Mouse (Mus musculus) CH12.LX (cell line): ENCODE results near the gene Ptprg. TPM values are rescaled to one million over a fixed set of nuclear protein-coding genes. Genes with fewer than 3 reads are reported as not detected.

Experiments
- DNase-seq: peaks from one replicate; pipeline ENCODE4 v3.0.0-alpha.2; 2013; ENCODE audit errors: extremely low read depth
- H3K27ac ChIP-seq: 2 replicates; pipeline ENCODE4 v1.5.1; 2012; ENCODE audit warnings: low read depth, mild to moderate bottlenecking, control low read depth, moderate library complexity; ENCODE audit not compliant: insufficient read depth
- H3K27me3 ChIP-seq: replicated peaks from 2 replicates; pipeline ENCODE3; 2012; ENCODE audit warnings: inconsistent platforms
- H3K36me3 ChIP-seq, 2 experiments: replicated peaks in 1 of 2; 2 replicates each; pipeline versions ENCODE3 to v1.6.1; 2012; ENCODE audit warnings: inconsistent platforms in 1 of 2, low read length in 1 of 2, mild to moderate bottlenecking in 1 of 2, mixed read lengths in 1 of 2, moderate library complexity in 1 of 2; ENCODE audit not compliant: control insufficient read depth in 1 of 2, insufficient read depth in 1 of 2
- H3K4me1 ChIP-seq, 2 experiments: 2 replicates each; pipeline ENCODE4 v1.6.1; 2012; ENCODE audit warnings: inconsistent platforms in 1 of 2, moderate library complexity in 1 of 2; ENCODE audit not compliant: insufficient read depth in 2 of 2, control insufficient read depth in 1 of 2
- H3K4me2 ChIP-seq: 2 replicates; pipeline ENCODE4 v1.6.1; 2012; ENCODE audit warnings: low read depth, mild to moderate bottlenecking, control low read depth; ENCODE audit not compliant: poor library complexity, insufficient read depth, severe bottlenecking
- H3K4me3 ChIP-seq, 3 experiments: fragments of 150-350 bp in 1 of 3; sonication (generic) in 1 of 3; replicated peaks in 1 of 3; 2 replicates each; pipeline versions ENCODE3 to v1.5.1; 2011 to 2012; ENCODE audit warnings: low read depth in 2 of 3, low read length in 2 of 3, mild to moderate bottlenecking in 2 of 3, moderate library complexity in 2 of 3, control low read depth in 1 of 3, improper control_type of control experiment in 1 of 3, inconsistent platforms in 1 of 3, mixed read lengths in 1 of 3; ENCODE audit not compliant: poor library complexity in 1 of 3
- H3K79me2 ChIP-seq: replicated peaks from 2 replicates; pipeline ENCODE4 v1.6.1; 2012; ENCODE audit warnings: mild to moderate bottlenecking, moderate library complexity; ENCODE audit not compliant: control insufficient read depth, poor library complexity, insufficient read depth, severe bottlenecking; ENCODE audit errors: extremely low read depth
- H3K9ac ChIP-seq: 2 replicates; pipeline ENCODE4 v1.6.1; 2012; ENCODE audit warnings: low read depth, mild to moderate bottlenecking, control low read depth, moderate library complexity; ENCODE audit not compliant: insufficient read depth
- H3K9me3 ChIP-seq: replicated peaks from 2 replicates; pipeline ENCODE3; 2012; ENCODE audit warnings: low read length, inconsistent platforms, mixed read lengths
- CHD1 ChIP-seq: IDR thresholded peaks from 2 replicates; pipeline ENCODE4 v1.6.1; 2012; ENCODE audit warnings: low read depth, low read length, improper control_type of control experiment, inconsistent platforms
- CHD2 ChIP-seq: IDR thresholded peaks from 2 replicates; pipeline ENCODE4 v1.6.1; 2011; ENCODE audit warnings: low read length, improper control_type of control experiment
- E2F4 ChIP-seq: IDR thresholded peaks from 2 replicates; pipeline ENCODE4 v1.6.1; 2011; ENCODE audit warnings: low read depth, low read length, improper control_type of control experiment; ENCODE audit not compliant: insufficient replicate concordance
- ETS1 ChIP-seq: conservative IDR thresholded peaks from 2 replicates; pipeline ENCODE4 v1.6.1; 2012; ENCODE audit warnings: low read depth, mild to moderate bottlenecking, inconsistent platforms, low read length, improper control_type of control experiment, moderate library complexity
- GABPA ChIP-seq: IDR thresholded peaks from 2 replicates; pipeline ENCODE4 v1.6.1; 2012; ENCODE audit warnings: low read depth, low read length, improper control_type of control experiment, inconsistent platforms; ENCODE audit not compliant: insufficient replicate concordance
- HCFC1 ChIP-seq: IDR thresholded peaks from 2 replicates; pipeline ENCODE4 v1.6.1; 2012; ENCODE audit warnings: low read depth, mild to moderate bottlenecking, inconsistent platforms, low read length, improper control_type of control experiment
- IRF4 ChIP-seq: IDR thresholded peaks from 2 replicates; pipeline ENCODE4 v1.6.1; 2014; ENCODE audit warnings: low read depth, mild to moderate bottlenecking, inconsistent platforms, low read length, improper control_type of control experiment
- JUN ChIP-seq: IDR thresholded peaks from 2 replicates; pipeline ENCODE4 v1.6.1; 2011; ENCODE audit warnings: low read depth, mild to moderate bottlenecking, low read length, improper control_type of control experiment, moderate library complexity; ENCODE audit not compliant: insufficient read depth
- JUND ChIP-seq: conservative IDR thresholded peaks from 2 replicates; pipeline ENCODE4 v1.6.1; 2011; ENCODE audit warnings: low read depth, low read length, improper control_type of control experiment
- KAT2A ChIP-seq: IDR thresholded peaks from 2 replicates; pipeline ENCODE4 v1.6.1; 2012; ENCODE audit warnings: low read length, improper control_type of control experiment, inconsistent platforms; ENCODE audit not compliant: insufficient replicate concordance
- MAX ChIP-seq: IDR thresholded peaks from 2 replicates; pipeline ENCODE4 v1.6.1; 2011; ENCODE audit warnings: low read length, improper control_type of control experiment
- MAZ ChIP-seq: IDR thresholded peaks from 2 replicates; pipeline ENCODE4 v1.6.1; 2012; ENCODE audit warnings: low read depth, mild to moderate bottlenecking, inconsistent platforms, low read length, improper control_type of control experiment, moderate library complexity
- MEF2A ChIP-seq: IDR thresholded peaks from 2 replicates; pipeline ENCODE4 v1.6.1; 2014; ENCODE audit warnings: low read depth, mild to moderate bottlenecking, inconsistent platforms, low read length, improper control_type of control experiment, borderline replicate concordance
- MXI1 ChIP-seq: IDR thresholded peaks from 2 replicates; pipeline ENCODE4 v1.6.1; 2011; ENCODE audit warnings: mild to moderate bottlenecking, low read depth, low read length, improper control_type of control experiment
- MYC ChIP-seq: IDR thresholded peaks from 2 replicates; pipeline ENCODE4 v1.6.1; 2011; ENCODE audit warnings: low read depth, mild to moderate bottlenecking, improper control_type of control experiment, low read length
- NRF1 ChIP-seq: IDR thresholded peaks from 2 replicates; pipeline ENCODE4 v1.6.1; 2014; ENCODE audit warnings: low read depth, mild to moderate bottlenecking, inconsistent platforms, low read length, improper control_type of control experiment, moderate library complexity
- TCF12 ChIP-seq: IDR thresholded peaks from 2 replicates; pipeline ENCODE4 v1.6.1; 2014; ENCODE audit warnings: low read depth, mild to moderate bottlenecking, inconsistent platforms, low read length, improper control_type of control experiment
- USF1 ChIP-seq: IDR thresholded peaks from 2 replicates; pipeline ENCODE4 v1.6.1; 2014; ENCODE audit warnings: low read depth, mild to moderate bottlenecking, inconsistent platforms, low read length, improper control_type of control experiment
- ZKSCAN1 ChIP-seq: IDR thresholded peaks from 2 replicates; pipeline ENCODE4 v1.6.1; 2012; ENCODE audit warnings: low read depth, inconsistent platforms, low read length, improper control_type of control experiment, borderline replicate concordance
- ZMIZ1 ChIP-seq: IDR thresholded peaks from 2 replicates; pipeline ENCODE4 v1.6.1; 2012; ENCODE audit warnings: low read depth, mild to moderate bottlenecking, inconsistent platforms, low read length, improper control_type of control experiment
- ZNF384 ChIP-seq: IDR thresholded peaks from 2 replicates; pipeline ENCODE4 v1.6.1; 2012; ENCODE audit warnings: low read depth, low read length, improper control_type of control experiment, inconsistent platforms
- dilution Hi-C: fragments of 300-500 bp; cut with MboI; formaldehyde crosslinking; loops from 2 replicates; pipeline ENCODE4 v1.14.3; 2020; ENCODE audit warnings: low sequenced_read_pairs; ENCODE audit not compliant: extremely low pct_unique_long_range_greater_than_20kb, extremely low pct_ligation_motif_present
- in situ Hi-C: fragments of 300-500 bp; cut with MboI; formaldehyde crosslinking; loops from 3 replicates; pipeline ENCODE4 v1.14.3; 2019; ENCODE audit warnings: low sequenced_read_pairs, low pct_ligation_motif_present, low pct_unique_long_range_greater_than_20kb, mixed read lengths
- polyA plus RNA-seq: library from polyadenylated mRNA; unstranded; fragments of >175 nt; gene quantifications from 2 replicates; pipeline ENCODE4 v1.2.1, GENCODE M21; 2012; ENCODE audit warnings: low read depth; ENCODE audit not compliant: insufficient read length
- total RNA-seq, 2 experiments: library from RNA; depleted of rRNA; stranded (reverse); fragments of 300-350 nt in 1 of 2; fragments of >200 nt in 1 of 2; gene quantifications; 2 replicates each; pipeline ENCODE4 v1.2.3; 2012 to 2014

The Ptprg gene
- total and polyA plus RNA-seq, 3 experiments = 0.08 TPM; not detected in 2

GRCm38 (mm10) chr14:11678201-11678600 is 124.9 kb downstream of the Ptprg start:
- Histone ChIP-seq H3K4me3 (no peak overlapping the region), H3K27me3 (no peaks in the 10 kb centered on the region), H3K9ac (no peak overlapping the region), H3K36me3 (no peaks in the 10 kb centered on the region), H3K79me2 (no peaks in the 10 kb centered on the region), H3K4me2 (no peak overlapping the region), H3K27ac (no peak overlapping the region)
- DNase-seq = no peak
- in situ Hi-C loops (no loop called here), dilution Hi-C loops (no loop called here)
- TF ChIP-seq GABPA (no peak), MXI1 (no peak), JUN (no peak), MYC (no peak), E2F4 (no peak), MAZ (no peak), ZMIZ1 (no peak), MAX (no peak), USF1 (no peak), MEF2A (no peak), CHD2 (no peak), JUND (no peak), ETS1 (no peak), IRF4 (no peak), NRF1 (no peak), KAT2A (no peak), ZNF384 (no peak), CHD1 (no peak)
- TF ChIP-seq, all 38 proteins: peak for 0
- peaks cover 71% of the 10 kb centered on the region for H3K9me3 ChIP-seq
- no peaks in the 10 kb centered on the region for H3K4me1 ChIP-seq

DNA sequence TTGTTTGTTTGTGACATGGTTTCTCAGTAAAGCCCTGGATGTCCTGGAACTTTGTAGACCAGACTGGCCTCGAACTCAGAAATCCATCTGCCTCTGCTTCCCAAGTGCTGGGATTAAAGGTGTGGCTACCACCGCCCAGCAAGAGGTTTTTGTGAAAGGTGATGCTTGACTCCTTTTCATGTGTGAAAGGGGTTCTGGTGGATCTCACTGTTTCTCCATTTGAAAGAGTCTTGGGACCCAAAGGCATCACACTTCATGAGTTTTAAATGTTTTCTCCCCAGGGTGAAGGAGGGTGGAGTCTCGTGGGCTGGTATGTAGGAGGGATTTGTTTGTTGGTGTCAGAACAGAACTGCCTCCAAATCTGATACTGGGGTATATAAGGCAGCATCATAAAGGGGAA is 126.4 kb downstream of the Ptprg start:
- H3K4me2 ChIP-seq = no peak overlapping the region
- no peak overlapping the region for H3K9ac ChIP-seq
- in situ Hi-C loops (no loop called here), dilution Hi-C loops (no loop called here)
- H3K27me3 ChIP-seq = no peaks in the 10 kb centered on the region
- no peaks in the 10 kb centered on the region for H3K4me1 ChIP-seq
- no peak for TF ChIP-seq USF1
- TF ChIP-seq MAZ = no peak
- TF ChIP-seq ZMIZ1 = no peak
- no peak for TF ChIP-seq TCF12
- no peak for TF ChIP-seq HCFC1
- TF ChIP-seq ZKSCAN1 = no peak
- no peak for TF ChIP-seq NRF1
- no peak overlapping the region for H3K4me3 ChIP-seq
- DNase-seq = no peak
- H3K79me2 ChIP-seq = no peaks in the 10 kb centered on the region
- peaks cover 77% of the 10 kb centered on the region for H3K9me3 ChIP-seq
- no peak overlapping the region for H3K27ac ChIP-seq
- H3K36me3 ChIP-seq = no peaks in the 10 kb centered on the region
